Comparison of ENCODE assay signal across 21 mouse cellular contexts in the genomic region with DNA sequence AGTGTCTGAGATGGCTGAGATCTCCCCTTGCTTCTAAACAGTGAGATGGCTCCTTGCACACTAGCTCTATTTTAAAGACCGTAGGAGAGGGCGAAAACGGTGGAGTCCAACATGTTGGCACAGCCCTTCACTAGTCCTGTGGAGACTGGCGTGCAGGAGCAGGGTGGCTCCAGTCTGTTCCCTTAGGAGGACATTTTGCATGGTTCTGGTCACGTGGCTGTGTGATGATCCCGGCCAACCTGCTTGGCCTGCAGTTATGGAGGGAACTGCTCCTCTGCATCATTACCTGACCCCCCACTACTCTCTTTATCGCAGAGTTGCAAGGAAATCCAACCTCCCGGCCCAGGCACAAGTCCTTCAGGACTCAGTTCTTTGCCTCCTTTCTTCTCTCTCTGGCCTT. TPM values are rescaled to one million over a fixed set of nuclear protein-coding genes. Genes with fewer than 3 reads are reported as not detected.
A peak's percentile ranks its signal among the peaks of the same experiment; 100 is the strongest.
DNase-seq lines count a peak whose midpoint lies in the region; ATAC-seq and TF ChIP-seq lines count a peak whose summit lies in the region.
"Had no signal": no experiment of that assay in that cellular context is flagged by ENCODE, and none has a peak within 500 bp of the region (broad histone marks: within the 10 kb centered on the region; RNA-seq: fewer than 3 reads in every experiment).

No protein-coding gene starts in this region.

- H3K9ac ChIP-seq in lung, embryonic 14.5 days = no peak overlapping the region
- H3K9ac ChIP-seq in intestine, embryonic 14.5 days (ENCODE audit: low read length) = no peak overlapping the region
- no peak overlapping the region for H3K9ac ChIP-seq in intestine, postnatal 0 days (ENCODE audit: low read depth, low read length)
- peak overlapping the region; percentile 41; the same call in 1 of the 2 replicates for H3K9ac ChIP-seq in stomach, embryonic 16.5 days (ENCODE audit: low read length)
- H3K9ac ChIP-seq: forebrain, embryonic 15.5 days; heart, embryonic 15.5 days; hindbrain, embryonic 14.5 days had no signal

- peaks cover 33% of the 10 kb centered on the region for H3K27me3 ChIP-seq in lung, embryonic 14.5 days (ENCODE audit: insufficient read depth, low read length)
- peaks cover 33% of the 10 kb centered on the region for H3K27me3 ChIP-seq in intestine, embryonic 14.5 days (replicated peaks; ENCODE audit: control insufficient read depth, insufficient read depth, low read length)
- H3K27me3 ChIP-seq in intestine, postnatal 0 days (replicated peaks; ENCODE audit: control insufficient read depth, insufficient read depth, low read length) = no peaks in the 10 kb centered on the region
- H3K27me3 ChIP-seq in stomach, embryonic 16.5 days (ENCODE audit: control insufficient read depth, insufficient read depth, low read length) = peaks cover 7% of the 10 kb centered on the region; the same call in 1 of the 2 replicates
- H3K27me3 ChIP-seq: CH12.LX had no signal

- H3K4me2 ChIP-seq in lung, embryonic 14.5 days = peak overlapping the region; percentile 91; the same call in 1 of the 2 replicates
- peak overlapping the region; percentile 87 for H3K4me2 ChIP-seq in intestine, embryonic 14.5 days (ENCODE audit: low read length)
- H3K4me2 ChIP-seq in intestine, postnatal 0 days (replicated peaks; ENCODE audit: low read depth) = peak overlapping the region; percentile 74
- peak overlapping the region; percentile 69 for H3K4me2 ChIP-seq in stomach, embryonic 16.5 days (ENCODE audit: low read depth, low read length)
- H3K4me2 ChIP-seq: forebrain, embryonic 15.5 days; heart, embryonic 11.5 days; heart, embryonic 15.5 days; hindbrain, embryonic 14.5 days had no signal

- H3K9me3 ChIP-seq in lung, embryonic 14.5 days (ENCODE audit: low read depth, low read length) = no peaks in the 10 kb centered on the region
- H3K9me3 ChIP-seq in intestine, embryonic 14.5 days (ENCODE audit: control insufficient read depth, low read length) = no peaks in the 10 kb centered on the region
- no peaks in the 10 kb centered on the region for H3K9me3 ChIP-seq in intestine, postnatal 0 days (ENCODE audit: control insufficient read depth)
- no peaks in the 10 kb centered on the region for H3K9me3 ChIP-seq in stomach, embryonic 16.5 days (replicated peaks; ENCODE audit: control insufficient read depth, low read length)
- H3K9me3 ChIP-seq: forebrain, embryonic 15.5 days; heart, embryonic 15.5 days; hindbrain, embryonic 10.5 days had no signal

- H3K4me1 ChIP-seq in lung, embryonic 14.5 days (ENCODE audit: insufficient read depth) = peaks cover 11% of the 10 kb centered on the region
- H3K4me1 ChIP-seq in intestine, embryonic 14.5 days (replicated peaks; ENCODE audit: control insufficient read depth, insufficient read depth, low read length) = peaks cover 9% of the 10 kb centered on the region
- H3K4me1 ChIP-seq in intestine, postnatal 0 days (replicated peaks; ENCODE audit: control insufficient read depth, insufficient read depth, low read length) = no peaks in the 10 kb centered on the region
- peaks cover 5% of the 10 kb centered on the region; the same call in 1 of the 2 replicates for H3K4me1 ChIP-seq in stomach, embryonic 16.5 days (ENCODE audit: control insufficient read depth, insufficient read depth, low read length)

- ATAC-seq in lung, embryonic 14.5 days (ENCODE audit: insufficient read depth) = no peak
- no peak for ATAC-seq in intestine, embryonic 14.5 days (replicated peaks; ENCODE audit: low FRiP score, low TSS enrichment, low read depth)
- ATAC-seq in intestine, postnatal 0 days = peak; percentile 29; the same call in 1 of the 2 replicates
- ATAC-seq in stomach, embryonic 16.5 days (ENCODE audit: insufficient read depth, low FRiP score) = no peak
- ATAC-seq: activated CD4-positive, CD25-positive, alpha-beta regulatory T cell, adult 4 months; forebrain, embryonic 15.5 days; Patski had no signal

- no peak for TF ChIP-seq CTCF in lung, embryonic 14.5 days (IDR thresholded peaks at IDR 0.05; ENCODE audit: low read depth)
- no peak for TF ChIP-seq CTCF in intestine, postnatal 0 days (IDR thresholded peaks at IDR 0.05; ENCODE audit: low read depth)
- no peak for TF ChIP-seq CTCF in gastrocnemius, adult 2 months (IDR thresholded peaks at IDR 0.05)

- no peak overlapping the region; the same call in 1 of the 2 replicates for H3K27ac ChIP-seq in lung, embryonic 14.5 days (ENCODE audit: low read depth)
- H3K27ac ChIP-seq in intestine, embryonic 14.5 days (ENCODE audit: low read depth) = no peak overlapping the region
- peak overlapping the region; percentile 63; the same call in 1 of the 2 replicates for H3K27ac ChIP-seq in intestine, postnatal 0 days (ENCODE audit: low read depth, low read length)
- H3K27ac ChIP-seq in stomach, embryonic 16.5 days (ENCODE audit: low read length) = 0 out of 2 replicates have a peak overlapping the region, but pooled peaks have one; percentile 30
- H3K27ac ChIP-seq in gastrocnemius, adult 2 months = no peak overlapping the region
- H3K27ac ChIP-seq: forebrain, embryonic 15.5 days; heart, adult 2 months; heart, embryonic 15.5 days; hindbrain, embryonic 10.5 days; hindbrain, embryonic 14.5 days had no signal

- no peak for DNase-seq in lung, embryonic 14.5 days
- no peak for DNase-seq in lung, postnatal 4 days
- DNase-seq in intestine, embryonic 14.5 days (ENCODE audit: low spot score) = no peak
- no peak for DNase-seq in ovary, adult 18-20 months (ENCODE audit: low spot score)
- no peak for DNase-seq in gastrocnemius, adult 2 months
- DNase-seq in gastrocnemius, postnatal 10 days = no peak
- DNase-seq: cerebellum, adult 11-12 months; cerebellum, adult 9-10 months; cerebellum, postnatal 25 days; gastrocnemius, postnatal 14 days; heart, adult 2 months had no signal

- 76% methylated on average over 8 of the region's 8 CpGs for WGBS in lung, embryonic 14.5 days
- WGBS in intestine, embryonic 14.5 days = 64% methylated on average over 8 of the region's 8 CpGs
- WGBS in intestine, postnatal 0 days = 44% methylated on average over 8 of the region's 8 CpGs
- WGBS in stomach, embryonic 16.5 days = 72% methylated on average over 8 of the region's 8 CpGs

- intact Hi-C loops in gastrocnemius, adult 2 months (cut with DNase I) = no loop called here

- H3K4me3 ChIP-seq in lung, embryonic 14.5 days (ENCODE audit: low read depth, low read length) = no peak overlapping the region
- H3K4me3 ChIP-seq in intestine, embryonic 14.5 days (ENCODE audit: low read depth, low read length) = peak overlapping the region; percentile 44; the same call in 1 of the 2 replicates
- peak overlapping the region; percentile 11; the same call in 1 of the 2 replicates for H3K4me3 ChIP-seq in intestine, postnatal 0 days (ENCODE audit: low read depth, low read length)
- H3K4me3 ChIP-seq in stomach, embryonic 16.5 days (replicated peaks; ENCODE audit: low read length) = peak overlapping the region; percentile 55
- no peak overlapping the region for H3K4me3 ChIP-seq in gastrocnemius, adult 2 months
- H3K4me3 ChIP-seq: forebrain, embryonic 15.5 days; heart, adult 2 months; heart, embryonic 15.5 days; hindbrain, embryonic 10.5 days had no signal

- H3K36me3 ChIP-seq in lung, embryonic 14.5 days (ENCODE audit: insufficient read depth) = no peaks in the 10 kb centered on the region
- H3K36me3 ChIP-seq in intestine, embryonic 14.5 days (ENCODE audit: control insufficient read depth, insufficient read depth, low read length) = no peaks in the 10 kb centered on the region
- peaks cover 4% of the 10 kb centered on the region; the same call in 1 of the 2 replicates for H3K36me3 ChIP-seq in intestine, postnatal 0 days (ENCODE audit: control insufficient read depth, insufficient read depth)
- H3K36me3 ChIP-seq in stomach, embryonic 16.5 days (ENCODE audit: control insufficient read depth, insufficient read depth, low read length) = no peaks in the 10 kb centered on the region
- H3K36me3 ChIP-seq: forebrain, embryonic 15.5 days; heart, embryonic 15.5 days; hindbrain, embryonic 10.5 days had no signal

RNA-seq across cellular contexts. Expression of a gene that starts 15.0 kb away (rescaled TPM):
- 8.9 and 10.2 TPM in 2 replicates for polyA plus RNA-seq in lung, embryonic 14.5 days (2014; fragmentation: Nextera tagmentation; extraction: Ambion mirVana)
- 26.7 and 29.9 TPM in 2 replicates for polyA plus RNA-seq in intestine, embryonic 14.5 days (2014; fragmentation: Nextera tagmentation; extraction: Ambion mirVana)
- polyA plus RNA-seq in intestine, postnatal 0 days (2015; fragmentation: Nextera tagmentation; extraction: Ambion mirVana) = 70.7 and 77.8 TPM in 2 replicates
- 17.8 and 20.3 TPM in 2 replicates for polyA plus RNA-seq in stomach, embryonic 16.5 days (2015; fragmentation: Nextera tagmentation; extraction: Ambion mirVana)
- not detected for total RNA-seq in gastrocnemius, adult 2 months (2021)
- under 1 TPM; 0.14 to 0.16 TPM for total RNA-seq in gastrocnemius, postnatal 10 days (2021)
- polyA plus RNA-seq: activated CD4-positive, CD25-positive, alpha-beta regulatory T cell, adult 4 months had no signal

RNA-seq across cellular contexts. Expression of a gene that starts 29.9 kb away (rescaled TPM):
- polyA plus RNA-seq in lung, embryonic 14.5 days (2014; fragmentation: Nextera tagmentation; extraction: Ambion mirVana) = 47.8 and 49.7 TPM in 2 replicates
- 24.2 and 25.3 TPM in 2 replicates for polyA plus RNA-seq in intestine, embryonic 14.5 days (2014; fragmentation: Nextera tagmentation; extraction: Ambion mirVana)
- polyA plus RNA-seq in intestine, postnatal 0 days (2015; fragmentation: Nextera tagmentation; extraction: Ambion mirVana) = 52.0 and 86.5 TPM in 2 replicates
- polyA plus RNA-seq in stomach, embryonic 16.5 days (2015; fragmentation: Nextera tagmentation; extraction: Ambion mirVana) = 19.6 and 21.6 TPM in 2 replicates
- 10 to 100 TPM; 76.4 to 93.3 TPM for total RNA-seq in gastrocnemius, adult 2 months (2021)
- 10 to 100 TPM; 45.3 to 51.6 TPM for total RNA-seq in gastrocnemius, postnatal 10 days (2021)

Comparison
In these comparisons a context has a peak if more than half of its experiments do, and no peak if none do; other contexts are left out.
1. H3K27ac ChIP-seq: peak in intestine, postnatal 0 days (single experiment) and stomach, embryonic 16.5 days (single experiment); none in lung, embryonic 14.5 days (single experiment), intestine, embryonic 14.5 days (single experiment) and gastrocnemius, adult 2 months (single experiment).
2. H3K4me3 ChIP-seq: peak in intestine, embryonic 14.5 days (single experiment), intestine, postnatal 0 days (single experiment) and stomach, embryonic 16.5 days (single experiment); none in lung, embryonic 14.5 days (single experiment) and gastrocnemius, adult 2 months (single experiment).
3. Peak in every context shown above with its lines, with median percentiles within 50 percentile points of each other: H3K4me2 ChIP-seq.